Comparison of ENCODE assay signal across 10 mouse cellular contexts in the genomic region with DNA sequence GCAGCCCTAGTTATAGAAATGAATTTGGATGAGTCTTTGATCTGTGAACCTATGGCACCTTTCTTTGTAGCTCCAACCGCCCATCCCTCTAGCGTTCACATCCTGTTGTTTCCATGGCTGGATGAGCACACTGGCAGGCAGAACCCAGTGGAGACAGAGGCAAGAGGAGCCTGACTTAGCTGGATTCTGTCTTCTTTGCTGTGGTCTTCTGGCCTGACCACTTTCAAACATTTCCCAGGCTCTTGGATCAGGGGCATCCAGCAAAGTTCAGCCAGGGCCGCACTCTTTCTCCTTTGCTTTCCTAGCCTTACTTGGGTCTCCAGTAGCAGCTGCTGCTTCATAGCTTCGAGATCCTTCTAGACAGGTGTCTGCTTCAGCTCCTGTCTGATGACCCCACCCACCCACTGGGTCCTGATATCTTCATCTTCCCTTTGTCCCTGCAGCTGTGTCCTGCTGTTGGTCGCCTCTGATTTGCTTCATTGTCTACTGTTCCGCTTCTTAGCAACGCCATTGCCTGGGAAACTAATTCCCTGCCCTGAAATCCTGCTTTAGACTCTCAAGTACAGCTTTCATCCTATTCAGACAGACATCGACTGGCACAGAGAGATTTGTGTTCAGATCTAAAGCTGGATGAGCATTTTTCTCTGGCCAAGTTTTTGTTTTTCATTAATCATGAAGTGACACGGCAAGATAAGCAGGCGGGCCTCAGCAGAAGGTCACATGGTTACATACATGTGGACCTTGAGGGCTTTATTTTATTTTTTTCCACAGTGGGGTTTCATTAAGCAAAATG.
DNase-seq lines count a peak whose midpoint lies in the region; ATAC-seq and TF ChIP-seq lines count a peak whose summit lies in the region.
"Had no signal": no experiment of that assay in that cellular context is flagged by ENCODE, and none has a peak within 500 bp of the region (broad histone marks: within the 10 kb centered on the region; RNA-seq: fewer than 3 reads in every experiment).

No protein-coding gene starts in this region.

- 49% methylated on average over 10 of the region's 10 CpGs for WGBS in embryonic facial prominence, embryonic 14.5 days
- 74% methylated on average over 10 of the region's 10 CpGs for WGBS in limb, embryonic 14.5 days

- peaks cover 8% of the 10 kb centered on the region for H3K9me3 ChIP-seq in embryonic facial prominence, embryonic 14.5 days (ENCODE audit: control insufficient read depth, low read length)
- H3K9me3 ChIP-seq in limb, embryonic 14.5 days (ENCODE audit: control insufficient read depth, low read length): 0 out of 2 replicates have a peak, but pooled peaks cover 4% of the 10 kb centered on the region
- H3K9me3 ChIP-seq: stomach, embryonic 15.5 days had no signal

- ATAC-seq in embryonic facial prominence, embryonic 14.5 days (ENCODE audit: low read depth): peak; percentile 63
- ATAC-seq in limb, embryonic 14.5 days (ENCODE audit: low FRiP score, low read depth): peak; percentile 34; the same call in 1 of the 2 replicates

- H3K9ac ChIP-seq in embryonic facial prominence, embryonic 14.5 days (ENCODE audit: low read depth, low read length): no peak overlapping the region
- H3K9ac ChIP-seq in limb, embryonic 14.5 days (ENCODE audit: low read depth, low read length, severe bottlenecking): no peak overlapping the region
- H3K9ac ChIP-seq: limb, embryonic 12.5 days; stomach, embryonic 15.5 days had no signal

- H3K4me2 ChIP-seq in embryonic facial prominence, embryonic 14.5 days (ENCODE audit: low read depth, low read length): no peak overlapping the region
- H3K4me2 ChIP-seq in limb, embryonic 14.5 days (replicated peaks; ENCODE audit: low read depth, low read length, severe bottlenecking): no peak overlapping the region
- H3K4me2 ChIP-seq: limb, embryonic 12.5 days; stomach, embryonic 15.5 days had no signal

- H3K36me3 ChIP-seq in embryonic facial prominence, embryonic 14.5 days (ENCODE audit: control insufficient read depth, insufficient read depth, low read length): no peaks in the 10 kb centered on the region
- no peaks in the 10 kb centered on the region for H3K36me3 ChIP-seq in limb, embryonic 14.5 days (ENCODE audit: control insufficient read depth, insufficient read depth, low read length)
- H3K36me3 ChIP-seq: G1E; limb, embryonic 12.5 days; stomach, embryonic 15.5 days had no signal

- H3K4me3 ChIP-seq in embryonic facial prominence, embryonic 14.5 days (ENCODE audit: low read depth, low read length): no peak overlapping the region
- H3K4me3 ChIP-seq in limb, embryonic 14.5 days (replicated peaks; ENCODE audit: low read length): no peak overlapping the region
- H3K4me3 ChIP-seq: limb, embryonic 12.5 days; stomach, embryonic 15.5 days had no signal

- no peaks in the 10 kb centered on the region for H3K27me3 ChIP-seq in embryonic facial prominence, embryonic 14.5 days (replicated peaks; ENCODE audit: control insufficient read depth, insufficient read depth, low read length)
- no peaks in the 10 kb centered on the region for H3K27me3 ChIP-seq in limb, embryonic 14.5 days (ENCODE audit: control insufficient read depth, insufficient read depth, low read length)
- H3K27me3 ChIP-seq: limb, embryonic 12.5 days; stomach, embryonic 15.5 days had no signal

- DNase-seq in left cerebral cortex, postnatal 4 days: peak; percentile 6
- no peak for DNase-seq in left cerebral cortex, postnatal 36 days (ENCODE audit: low spot score in 2 of 2)
- DNase-seq in embryonic facial prominence, embryonic 14.5 days (ENCODE audit: low spot score): peak; percentile 68
- DNase-seq in limb, embryonic 14.5 days (ENCODE audit: low spot score): peak; percentile 6
- DNase-seq in urinary bladder, postnatal 10 days (ENCODE audit: low spot score): no peak
- no peak for DNase-seq in natural killer cell, adult 2 months (ENCODE audit: low spot score in 2 of 2)
- no peak for DNase-seq in gastrocnemius, postnatal 10 days

- no peak for TF ChIP-seq POLR2A in limb, embryonic 14.5 days (IDR thresholded peaks at IDR 0.05; ENCODE audit: borderline replicate concordance, extremely low read depth, insufficient read depth, insufficient read length)

- intact Hi-C loops in left cerebral cortex, postnatal 4 days (cut with DNase I): no loop called here
- intact Hi-C loops in left cerebral cortex, postnatal 36 days (cut with DNase I): no loop called here

- H3K4me1 ChIP-seq in embryonic facial prominence, embryonic 14.5 days (ENCODE audit: control insufficient read depth, insufficient read depth, low read length): peaks cover 10% of the 10 kb centered on the region; the same call in 1 of the 2 replicates
- peaks cover 10% of the 10 kb centered on the region for H3K4me1 ChIP-seq in limb, embryonic 14.5 days (ENCODE audit: control insufficient read depth, insufficient read depth, low read length)

- H3K27ac ChIP-seq in embryonic facial prominence, embryonic 14.5 days (replicated peaks; ENCODE audit: low read depth, low read length): 0 out of 2 replicates have a peak overlapping the region, but pooled peaks have one; percentile 6
- no peak overlapping the region for H3K27ac ChIP-seq in limb, embryonic 14.5 days (replicated peaks; ENCODE audit: low read depth, low read length)
- H3K27ac ChIP-seq: stomach, embryonic 15.5 days had no signal

Comparison
In these comparisons a context has a peak if more than half of its experiments do, and no peak if none do; other contexts are left out.
1. DNase-seq: peak in left cerebral cortex, postnatal 4 days (single experiment), embryonic facial prominence, embryonic 14.5 days (single experiment) and limb, embryonic 14.5 days (single experiment); none in left cerebral cortex, postnatal 36 days (0 of 2), urinary bladder, postnatal 10 days (single experiment), natural killer cell, adult 2 months (0 of 2) and gastrocnemius, postnatal 10 days (single experiment).